Mouse (Mus musculus): ENCODE measurements at regions not wholly inside any gene's neighbourhood (a gene's known extent, or its start where the extent isn't known, plus 50 kb on each side); places are given as distances from the start of the nearest gene placed in this dataset.

DNA sequence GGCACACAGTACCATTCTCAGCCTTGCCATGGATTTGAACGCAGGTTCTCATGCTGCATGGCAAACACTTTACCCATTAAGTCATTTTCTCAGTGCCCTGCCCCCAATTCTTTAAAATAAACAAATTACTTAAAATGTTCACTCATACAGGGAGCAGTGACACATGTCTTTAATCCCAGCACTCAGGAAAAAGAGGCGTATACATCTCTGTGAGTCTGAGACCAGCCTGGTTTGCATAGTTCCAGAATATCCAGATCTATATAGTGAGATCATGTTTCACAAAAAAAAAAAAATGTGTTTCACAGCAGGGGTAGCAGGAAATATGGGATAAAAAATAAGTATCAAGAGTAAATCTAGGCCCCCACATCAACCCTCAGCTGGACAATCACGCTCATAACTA lies 191.5 kb downstream of the Rps12 start:
- Histone ChIP-seq H3K4me1 (replicated peaks; ENCODE audit: control insufficient read depth, insufficient read depth, low read length) (no peaks in the 10 kb centered on the region), H3K9ac (ENCODE audit: low read depth, low read length) (no peak overlapping the region), H3K36me3 (ENCODE audit: control insufficient read depth, insufficient read depth, low read length) (no peaks in the 10 kb centered on the region), H3K4me3 (ENCODE audit: low read depth, low read length) (no peak overlapping the region), H3K27ac (ENCODE audit: low read depth, low read length) (no peak overlapping the region), H3K27me3 (ENCODE audit: control insufficient read depth, insufficient read depth, low read length) (no peaks in the 10 kb centered on the region), H3K9me3 (ENCODE audit: control insufficient read depth, low read length) (no peaks in the 10 kb centered on the region), H3K4me2 (replicated peaks; ENCODE audit: low read depth, low read length) (no peak overlapping the region)
- WGBS = 77% methylated on average over 3 of the region's 3 CpGs
- DNase-seq (ENCODE audit: low spot score) = no peak
- ATAC-seq (ENCODE audit: low FRiP score) = no peak

- no peak for ATAC-seq (ENCODE audit: low FRiP score)
- H3K9me3 ChIP-seq (ENCODE audit: control insufficient read depth, low read length) = no peaks in the 10 kb centered on the region
- no peaks in the 10 kb centered on the region for H3K36me3 ChIP-seq (ENCODE audit: control insufficient read depth, insufficient read depth, low read length)
- DNase-seq (ENCODE audit: low spot score) = no peak
- no peak overlapping the region for H3K27ac ChIP-seq (ENCODE audit: low read depth, low read length)
- no peak overlapping the region for H3K4me3 ChIP-seq (ENCODE audit: low read depth, low read length)
- no peaks in the 10 kb centered on the region for H3K4me1 ChIP-seq (replicated peaks; ENCODE audit: control insufficient read depth, insufficient read depth, low read length)
- WGBS = 49% methylated on average over 5 of the region's 5 CpGs
- no peaks in the 10 kb centered on the region for H3K27me3 ChIP-seq (ENCODE audit: control insufficient read depth, insufficient read depth, low read length)
- H3K4me2 ChIP-seq (replicated peaks; ENCODE audit: low read depth, low read length) = no peak overlapping the region
- no peak overlapping the region for H3K9ac ChIP-seq (ENCODE audit: low read depth, low read length)
Measured at GRCm38 (mm10) chr10:23580230-23580629, 206.8 kb downstream of the Rps12 start.

DNA sequence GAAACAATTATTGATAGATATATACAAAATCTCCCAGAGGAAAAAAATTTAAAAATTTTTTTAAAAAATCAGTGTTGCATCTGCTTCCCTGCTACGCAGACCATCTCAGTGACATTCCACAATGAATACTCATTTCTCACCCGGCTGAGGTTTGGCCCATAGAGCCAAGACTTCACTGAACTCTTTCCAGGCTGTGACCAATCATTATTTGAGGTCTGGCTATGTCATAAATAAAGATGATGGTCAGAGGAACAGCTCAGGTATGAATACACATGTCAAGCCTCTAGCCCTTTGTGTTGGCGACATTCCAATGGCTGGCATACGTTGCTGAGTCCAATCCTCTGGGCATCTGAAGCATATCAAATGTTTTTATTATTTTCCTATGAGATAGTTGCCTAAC lies 216.1 kb downstream of the Rps12 start:
- H3K4me2 ChIP-seq (replicated peaks; ENCODE audit: low read depth, low read length) = no peak overlapping the region
- no peak overlapping the region for H3K27ac ChIP-seq (ENCODE audit: low read depth, low read length)
- no peak overlapping the region for H3K4me3 ChIP-seq (ENCODE audit: low read depth, low read length)
- no peak for DNase-seq (ENCODE audit: low spot score)
- no peak overlapping the region for H3K9ac ChIP-seq (ENCODE audit: low read depth, low read length)
- 91% methylated on average over 4 of the region's 4 CpGs for WGBS
- no peaks in the 10 kb centered on the region for H3K9me3 ChIP-seq (ENCODE audit: control insufficient read depth, low read length)
- no peaks in the 10 kb centered on the region for H3K36me3 ChIP-seq (ENCODE audit: control insufficient read depth, insufficient read depth, low read length)
- ATAC-seq (ENCODE audit: low FRiP score) = no peak
- H3K4me1 ChIP-seq (replicated peaks; ENCODE audit: control insufficient read depth, insufficient read depth, low read length) = no peaks in the 10 kb centered on the region
- H3K27me3 ChIP-seq (ENCODE audit: control insufficient read depth, insufficient read depth, low read length) = no peaks in the 10 kb centered on the region

DNA sequence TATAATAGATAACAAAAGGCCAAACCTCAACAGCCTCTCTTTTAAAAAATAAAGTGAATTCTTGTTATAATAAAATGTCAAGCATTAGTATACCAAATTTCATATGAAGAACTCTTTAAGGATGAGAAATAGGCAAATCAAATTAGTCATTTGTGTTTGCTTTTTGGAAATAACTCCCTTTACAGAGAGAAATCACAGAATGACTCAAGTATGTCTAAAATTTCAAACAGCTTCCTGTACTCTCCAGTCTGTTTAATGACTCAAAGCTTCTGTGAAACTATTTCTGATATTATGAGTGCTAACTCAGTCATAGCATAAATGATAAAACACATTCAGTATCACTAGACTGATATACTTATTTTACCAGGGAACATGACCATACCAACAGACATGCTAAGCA lies 217.7 kb downstream of the Rps12 start:
- no peak overlapping the region for H3K27ac ChIP-seq (ENCODE audit: low read depth, low read length)
- H3K9ac ChIP-seq (ENCODE audit: low read depth, low read length) = no peak overlapping the region
- DNase-seq (ENCODE audit: low spot score) = no peak
- H3K4me2 ChIP-seq (replicated peaks; ENCODE audit: low read depth, low read length) = no peak overlapping the region
- no peak overlapping the region for H3K4me3 ChIP-seq (ENCODE audit: low read depth, low read length)
- no peaks in the 10 kb centered on the region for H3K4me1 ChIP-seq (replicated peaks; ENCODE audit: control insufficient read depth, insufficient read depth, low read length)
- no peaks in the 10 kb centered on the region for H3K9me3 ChIP-seq (ENCODE audit: control insufficient read depth, low read length)
- no peak for ATAC-seq (ENCODE audit: low FRiP score)
- no peaks in the 10 kb centered on the region for H3K27me3 ChIP-seq (ENCODE audit: control insufficient read depth, insufficient read depth, low read length)
- H3K36me3 ChIP-seq (ENCODE audit: control insufficient read depth, insufficient read depth, low read length) = no peaks in the 10 kb centered on the region

- Histone ChIP-seq H3K36me3 (ENCODE audit: control insufficient read depth, insufficient read depth, low read length) (no peaks in the 10 kb centered on the region), H3K4me2 (replicated peaks; ENCODE audit: low read depth, low read length) (no peak overlapping the region), H3K27me3 (ENCODE audit: control insufficient read depth, insufficient read depth, low read length) (no peaks in the 10 kb centered on the region), H3K4me3 (ENCODE audit: low read depth, low read length) (no peak overlapping the region), H3K27ac (ENCODE audit: low read depth, low read length) (no peak overlapping the region), H3K9me3 (ENCODE audit: control insufficient read depth, low read length) (no peaks in the 10 kb centered on the region), H3K9ac (ENCODE audit: low read depth, low read length) (no peak overlapping the region), H3K4me1 (replicated peaks; ENCODE audit: control insufficient read depth, insufficient read depth, low read length) (no peaks in the 10 kb centered on the region)
- 92% methylated on average over 5 of the region's 5 CpGs for WGBS
- ATAC-seq (ENCODE audit: low FRiP score) (no peak), DNase-seq (ENCODE audit: low spot score) (no peak)
Measured at GRCm38 (mm10) chr10:23562273-23562885, 211.8 kb upstream of the Eya4 start.

DNA sequence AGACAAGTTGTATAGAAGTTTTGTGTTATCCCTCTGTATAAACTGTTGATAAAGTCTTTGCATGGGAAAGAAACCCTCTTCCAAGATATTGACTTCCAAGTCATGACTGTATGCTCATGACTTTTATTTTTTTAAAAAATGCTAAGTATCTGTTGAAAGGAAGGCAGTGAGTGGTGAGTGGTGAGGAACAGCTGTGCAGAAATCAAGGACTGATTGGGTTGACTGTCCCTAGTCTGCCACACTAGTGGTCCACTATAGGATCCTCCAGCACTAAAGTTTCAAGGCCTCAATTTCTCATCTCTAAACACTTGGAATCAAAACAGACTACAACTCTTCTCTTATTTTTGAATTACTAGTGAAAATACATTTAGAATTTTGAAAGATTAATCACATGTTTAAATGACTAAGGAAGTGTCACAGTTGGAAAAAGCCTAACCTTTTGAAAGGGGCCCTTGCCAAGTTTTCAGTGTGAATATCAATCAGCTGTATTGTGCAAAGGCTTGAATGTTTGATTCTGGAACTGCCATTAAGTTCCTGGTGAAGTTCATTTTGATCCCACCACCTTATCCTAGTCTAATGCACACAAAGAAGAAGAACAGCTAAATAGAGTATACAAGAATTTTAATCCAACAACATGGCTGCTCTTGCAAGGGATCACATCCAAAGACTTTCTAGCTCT lies 209.5 kb upstream of the Eya4 start:
- Histone ChIP-seq H3K27ac (ENCODE audit: low read depth, low read length) (no peak overlapping the region), H3K4me2 (replicated peaks; ENCODE audit: low read depth, low read length) (no peak overlapping the region), H3K9me3 (ENCODE audit: control insufficient read depth, low read length) (no peaks in the 10 kb centered on the region), H3K27me3 (ENCODE audit: control insufficient read depth, insufficient read depth, low read length) (no peaks in the 10 kb centered on the region), H3K4me3 (ENCODE audit: low read depth, low read length) (no peak overlapping the region), H3K36me3 (ENCODE audit: control insufficient read depth, insufficient read depth, low read length) (no peaks in the 10 kb centered on the region), H3K4me1 (replicated peaks; ENCODE audit: control insufficient read depth, insufficient read depth, low read length) (no peaks in the 10 kb centered on the region), H3K9ac (ENCODE audit: low read depth, low read length) (no peak overlapping the region)
- ATAC-seq (ENCODE audit: low FRiP score) (no peak), DNase-seq (ENCODE audit: low spot score) (no peak)

- Histone ChIP-seq H3K9ac (ENCODE audit: low read depth, low read length) (no peak overlapping the region), H3K4me1 (replicated peaks; ENCODE audit: control insufficient read depth, insufficient read depth, low read length) (no peaks in the 10 kb centered on the region), H3K4me3 (ENCODE audit: low read depth, low read length) (no peak overlapping the region), H3K27ac (ENCODE audit: low read depth, low read length) (no peak overlapping the region), H3K36me3 (ENCODE audit: control insufficient read depth, insufficient read depth, low read length) (no peaks in the 10 kb centered on the region), H3K27me3 (ENCODE audit: control insufficient read depth, insufficient read depth, low read length) (no peaks in the 10 kb centered on the region), H3K4me2 (replicated peaks; ENCODE audit: low read depth, low read length) (no peak overlapping the region), H3K9me3 (ENCODE audit: control insufficient read depth, low read length) (no peaks in the 10 kb centered on the region)
- no peak for ATAC-seq (ENCODE audit: low FRiP score)
- no peak for DNase-seq (ENCODE audit: low spot score)
- WGBS = 86% methylated on average over 3 of the region's 3 CpGs
Measured at GRCm38 (mm10) chr10:23557828-23558227, 207.2 kb upstream of the Eya4 start.

DNA sequence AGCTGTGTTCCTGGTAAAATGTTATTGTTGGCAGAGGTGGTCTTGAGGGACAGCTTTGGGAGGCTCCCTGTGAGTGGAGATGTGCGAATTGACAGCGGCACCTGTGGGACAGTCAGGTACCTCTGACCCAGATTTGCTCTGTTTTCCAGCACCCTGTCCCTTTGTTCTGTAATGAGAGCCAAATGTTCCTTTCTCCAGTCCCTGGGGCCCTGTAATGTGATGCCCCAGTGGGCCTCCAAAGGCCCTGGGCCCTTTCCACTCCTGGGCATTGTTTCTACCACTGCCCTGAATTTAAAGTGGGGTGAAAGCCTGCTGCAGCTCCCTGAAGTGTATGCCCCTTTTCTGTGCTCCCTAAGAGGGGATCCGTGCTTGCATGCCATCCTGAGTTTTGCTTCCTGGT lies 198.6 kb upstream of the Eya4 start:
- no peak overlapping the region for H3K27ac ChIP-seq (ENCODE audit: low read depth, low read length)
- H3K9ac ChIP-seq (ENCODE audit: low read depth, low read length) = no peak overlapping the region
- no peak overlapping the region for H3K4me3 ChIP-seq (ENCODE audit: low read depth, low read length)
- no peaks in the 10 kb centered on the region for H3K9me3 ChIP-seq (ENCODE audit: control insufficient read depth, low read length)
- peak; percentile 6 for DNase-seq (ENCODE audit: low spot score)
- H3K4me1 ChIP-seq (replicated peaks; ENCODE audit: control insufficient read depth, insufficient read depth, low read length) = no peaks in the 10 kb centered on the region; the same call in 1 of the 2 replicates
- no peak overlapping the region for H3K4me2 ChIP-seq (replicated peaks; ENCODE audit: low read depth, low read length)
- 19% methylated on average over 3 of the region's 3 CpGs for WGBS
- no peaks in the 10 kb centered on the region for H3K27me3 ChIP-seq (ENCODE audit: control insufficient read depth, insufficient read depth, low read length)
- H3K36me3 ChIP-seq (ENCODE audit: control insufficient read depth, insufficient read depth, low read length) = no peaks in the 10 kb centered on the region
- 0 out of 2 replicates have a peak, but pooled peaks have one; percentile 12 for ATAC-seq (ENCODE audit: low FRiP score)

DNA sequence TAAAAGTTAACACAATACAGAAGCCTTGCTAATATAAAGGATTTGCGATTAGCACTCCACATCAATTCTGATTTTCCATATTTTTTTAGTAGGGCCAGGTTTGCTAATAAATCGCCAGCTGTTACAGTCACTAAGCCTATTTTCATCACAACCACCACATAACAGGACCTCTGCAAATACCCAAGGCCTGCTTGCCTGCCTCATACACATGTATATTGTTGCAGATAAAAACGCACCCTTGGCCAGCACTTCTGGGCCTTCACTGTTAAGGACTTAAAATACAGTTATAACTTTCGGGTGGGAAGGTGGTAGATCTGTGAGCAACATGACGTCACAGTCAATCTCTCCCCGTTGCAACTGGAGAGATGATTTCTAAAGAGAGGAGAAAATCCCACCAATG lies 197.7 kb upstream of the Eya4 start:
- no peaks in the 10 kb centered on the region for H3K9me3 ChIP-seq (ENCODE audit: control insufficient read depth, low read length)
- 87% methylated on average over 6 of the region's 6 CpGs for WGBS
- no peaks in the 10 kb centered on the region; the same call in 1 of the 2 replicates for H3K4me1 ChIP-seq (replicated peaks; ENCODE audit: control insufficient read depth, insufficient read depth, low read length)
- ATAC-seq (ENCODE audit: low FRiP score) (no peak), DNase-seq (ENCODE audit: low spot score) (no peak)
- no peaks in the 10 kb centered on the region for H3K36me3 ChIP-seq (ENCODE audit: control insufficient read depth, insufficient read depth, low read length)
- no peak overlapping the region for H3K27ac ChIP-seq (ENCODE audit: low read depth, low read length)
- H3K4me2 ChIP-seq (replicated peaks; ENCODE audit: low read depth, low read length) = no peak overlapping the region
- no peak overlapping the region for H3K9ac ChIP-seq (ENCODE audit: low read depth, low read length)
- H3K4me3 ChIP-seq (ENCODE audit: low read depth, low read length) = no peak overlapping the region
- no peaks in the 10 kb centered on the region for H3K27me3 ChIP-seq (ENCODE audit: control insufficient read depth, insufficient read depth, low read length)

Data from hindbrain, embryonic 11.5 days (tissue).